Mouse (Mus musculus): ENCODE data around the gene Zfr2. TPM values are rescaled to one million over a fixed set of nuclear protein-coding genes. Genes with fewer than 3 reads are reported as not detected.

Gene Zfr2
- total RNA-seq, 2 experiments from 2014 or later = 0.05 to 0.17 TPM

- ATAC-seq (replicated peaks; ENCODE audit: poor library complexity) = no peak
These were observed 68.4 kb downstream of the Zfr2 start for GRCm38 (mm10) chr10:81301321-81301720.

Other genes starting within 250 kb of the Zfr2 start
Only the 30 nearest of the 32 such genes appear.
- 0.44 and 0.57 TPM in 2 replicates for gene Gng7, start 218.2 kb upstream of the Zfr2 start, total RNA-seq (2015)
- 0.83 and 1.2 TPM in 2 replicates for gene Gng7, start 218.2 kb upstream of the Zfr2 start, total RNA-seq (2017)
- not detected in 2 replicates for gene Diras1, start 207.5 kb upstream of the Zfr2 start, total RNA-seq (2015)
- gene Diras1, start 207.5 kb upstream of the Zfr2 start, total RNA-seq (2017) = not detected in 2 replicates
- 1.9 and 2.3 TPM in 2 replicates for gene Slc39a3, start 195.7 kb upstream of the Zfr2 start, total RNA-seq (2015)
- gene Slc39a3, start 195.7 kb upstream of the Zfr2 start, total RNA-seq (2017) = 4.2 and 5.0 TPM in 2 replicates
- gene Sgta, start 173.0 kb upstream of the Zfr2 start, total RNA-seq (2015) = 27.0 and 37.6 TPM in 2 replicates
- 31.1 and 31.7 TPM in 2 replicates for gene Sgta, start 173.0 kb upstream of the Zfr2 start, total RNA-seq (2017)
- gene Thop1, start 163.1 kb upstream of the Zfr2 start, total RNA-seq (2015) = 12.7 and 15.6 TPM in 2 replicates
- gene Thop1, start 163.1 kb upstream of the Zfr2 start, total RNA-seq (2017) = 28.0 and 28.7 TPM in 2 replicates
- 0.54 and 0.88 TPM in 2 replicates for gene Creb3l3, start 134.3 kb upstream of the Zfr2 start, total RNA-seq (2015)
- gene Creb3l3, start 134.3 kb upstream of the Zfr2 start, total RNA-seq (2017) = 0.30 and 0.58 TPM in 2 replicates
- gene Map2k2, start 127.2 kb upstream of the Zfr2 start, total RNA-seq (2015) = 34.4 and 42.5 TPM in 2 replicates
- 50.1 and 54.9 TPM in 2 replicates for gene Map2k2, start 127.2 kb upstream of the Zfr2 start, total RNA-seq (2017)
- gene Zbtb7a, start 97.9 kb upstream of the Zfr2 start, total RNA-seq (2015) = 17.4 and 18.9 TPM in 2 replicates
- gene Zbtb7a, start 97.9 kb upstream of the Zfr2 start, total RNA-seq (2017) = 7.7 and 8.6 TPM in 2 replicates
- gene Pias4, start 65.2 kb upstream of the Zfr2 start, total RNA-seq (2015) = 9.4 and 10.0 TPM in 2 replicates
- gene Pias4, start 65.2 kb upstream of the Zfr2 start, total RNA-seq (2017) = 9.4 and 9.8 TPM in 2 replicates
- gene Eef2, start 56.5 kb upstream of the Zfr2 start, total RNA-seq (2015) = 526 and 599 TPM in 2 replicates
- 1,508 and 1,553 TPM in 2 replicates for gene Eef2, start 56.5 kb upstream of the Zfr2 start, total RNA-seq (2017)
- gene Dapk3, start 50.1 kb upstream of the Zfr2 start, total RNA-seq (2015) = 15.5 and 17.2 TPM in 2 replicates
- gene Dapk3, start 50.1 kb upstream of the Zfr2 start, total RNA-seq (2017) = 37.2 and 54.7 TPM in 2 replicates
- not detected in 2 replicates for gene 4930442H23Rik, start 49.3 kb upstream of the Zfr2 start, total RNA-seq (2015)
- not detected in 2 replicates for gene 4930442H23Rik, start 49.3 kb upstream of the Zfr2 start, total RNA-seq (2017)
- not detected in 2 replicates for gene Nmrk2, start 31.1 kb upstream of the Zfr2 start, total RNA-seq (2015)
- gene Nmrk2, start 31.1 kb upstream of the Zfr2 start, total RNA-seq (2017) = not detected in 2 replicates
- gene Atcay, start 2.3 kb upstream of the Zfr2 start, total RNA-seq (2015) = not detected in 2 replicates
- not detected in 2 replicates for gene Atcay, start 2.3 kb upstream of the Zfr2 start, total RNA-seq (2017)
- gene Matk, start 19.8 kb downstream of the Zfr2 start, total RNA-seq (2015) = 10.2 and 16.7 TPM in 2 replicates
- gene Matk, start 19.8 kb downstream of the Zfr2 start, total RNA-seq (2017) = 32.7 and 33.7 TPM in 2 replicates
- 95.1 and 97.1 TPM in 2 replicates for gene Mrpl54, start 33.8 kb downstream of the Zfr2 start, total RNA-seq (2015)
- 155 and 196 TPM in 2 replicates for gene Mrpl54, start 33.8 kb downstream of the Zfr2 start, total RNA-seq (2017)
- 15.5 and 20.2 TPM in 2 replicates for gene Apba3, start 33.8 kb downstream of the Zfr2 start, total RNA-seq (2015)
- gene Apba3, start 33.8 kb downstream of the Zfr2 start, total RNA-seq (2017) = 10.5 and 16.9 TPM in 2 replicates
- gene Tjp3, start 58.4 kb downstream of the Zfr2 start, total RNA-seq (2015) = 2.3 TPM in 2 replicates
- 3.9 and 5.2 TPM in 2 replicates for gene Tjp3, start 58.4 kb downstream of the Zfr2 start, total RNA-seq (2017)
- 18.9 and 24.6 TPM in 2 replicates for gene Pip5k1c, start 59.8 kb downstream of the Zfr2 start, total RNA-seq (2015)
- gene Pip5k1c, start 59.8 kb downstream of the Zfr2 start, total RNA-seq (2017) = 32.4 and 37.4 TPM in 2 replicates
- gene Cactin, start 87.9 kb downstream of the Zfr2 start, total RNA-seq (2015) = 7.1 and 7.6 TPM in 2 replicates
- 30.8 and 32.7 TPM in 2 replicates for gene Cactin, start 87.9 kb downstream of the Zfr2 start, total RNA-seq (2017)
- gene Tbxa2r, start 95.6 kb downstream of the Zfr2 start, total RNA-seq (2015) = 0.20 and 0.47 TPM in 2 replicates
- 0.47 TPM in 1 of 2 replicates, not detected in the other for gene Tbxa2r, start 95.6 kb downstream of the Zfr2 start, total RNA-seq (2017)
- gene Gipc3, start 110.1 kb downstream of the Zfr2 start, total RNA-seq (2015) = 0.32 TPM in 1 of 2 replicates, not detected in the other
- gene Gipc3, start 110.1 kb downstream of the Zfr2 start, total RNA-seq (2017) = 0.17 TPM in 1 of 2 replicates, not detected in the other
- gene Hmg20b, start 117.3 kb downstream of the Zfr2 start, total RNA-seq (2015) = 24.5 and 29.0 TPM in 2 replicates
- 22.2 and 32.3 TPM in 2 replicates for gene Hmg20b, start 117.3 kb downstream of the Zfr2 start, total RNA-seq (2017)
- gene Mfsd12, start 124.3 kb downstream of the Zfr2 start, total RNA-seq (2015) = 6.7 and 7.0 TPM in 2 replicates
- gene Mfsd12, start 124.3 kb downstream of the Zfr2 start, total RNA-seq (2017) = 12.1 and 12.6 TPM in 2 replicates
- gene 4930404N11Rik, start 132.7 kb downstream of the Zfr2 start, total RNA-seq (2015) = 0.59 and 0.99 TPM in 2 replicates
- gene 4930404N11Rik, start 132.7 kb downstream of the Zfr2 start, total RNA-seq (2017) = 0.92 and 2.2 TPM in 2 replicates
- 17.1 and 21.7 TPM in 2 replicates for gene Fzr1, start 145.4 kb downstream of the Zfr2 start, total RNA-seq (2015)
- 17.3 and 17.8 TPM in 2 replicates for gene Fzr1, start 145.4 kb downstream of the Zfr2 start, total RNA-seq (2017)
- gene Dohh, start 151.3 kb downstream of the Zfr2 start, total RNA-seq (2015) = 9.3 and 13.7 TPM in 2 replicates
- 36.5 and 52.5 TPM in 2 replicates for gene Dohh, start 151.3 kb downstream of the Zfr2 start, total RNA-seq (2017)
- 2.6 and 3.0 TPM in 2 replicates for gene Gm48551, start 151.3 kb downstream of the Zfr2 start, total RNA-seq (2015)
- gene Gm48551, start 151.3 kb downstream of the Zfr2 start, total RNA-seq (2017) = 0.62 and 1.7 TPM in 2 replicates
- gene Gm48552, start 155.8 kb downstream of the Zfr2 start, total RNA-seq (2015) = not detected in 2 replicates
- gene Gm48552, start 155.8 kb downstream of the Zfr2 start, total RNA-seq (2017) = 0.46 TPM in 1 of 2 replicates, not detected in the other
- 31.0 and 31.4 TPM in 2 replicates for gene Smim24, start 159.9 kb downstream of the Zfr2 start, total RNA-seq (2015)
- 7.5 and 17.1 TPM in 2 replicates for gene Smim24, start 159.9 kb downstream of the Zfr2 start, total RNA-seq (2017)